Mouse (Mus musculus): ENCODE results near the gene Lrp11. TPM values are rescaled to one million over a fixed set of nuclear protein-coding genes. Genes with fewer than 3 reads are reported as not detected.

Gene Lrp11
- polyA plus RNA-seq, 1 experiment from 2014 or later, result 1.5 TPM

DNA sequence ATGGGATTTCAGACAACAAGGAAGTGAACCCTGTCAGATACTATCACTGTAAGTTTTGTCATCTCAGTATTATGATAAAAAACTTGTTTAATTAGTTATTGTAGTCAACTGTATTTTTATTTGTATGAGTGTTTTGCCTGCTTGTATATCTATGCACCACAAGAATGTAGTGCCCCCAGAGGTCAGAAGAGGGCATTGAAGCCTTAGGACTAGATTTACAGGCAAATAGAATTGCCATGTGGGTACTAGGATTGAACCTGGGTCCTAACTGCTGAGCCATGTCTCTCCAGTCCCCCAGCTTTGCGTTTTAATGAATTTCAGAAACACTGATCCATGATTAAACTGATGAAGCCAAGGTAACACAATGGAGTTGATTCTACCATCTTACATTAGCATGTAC is 84.1 kb downstream of the Lrp11 start:
- 60% methylated on average over 1 of the region's 1 CpGs for WGBS
- peaks cover 68% of the 10 kb centered on the region for H3K36me3 ChIP-seq
- H3K9ac ChIP-seq, result no peak overlapping the region
- no peak overlapping the region for H3K27ac ChIP-seq
- no peak overlapping the region for H3K4me3 ChIP-seq
- no peak for ATAC-seq (ENCODE audit: insufficient number of reproducible peaks, low FRiP score, low TSS enrichment, low read depth)
- H3K4me1 ChIP-seq, result no peaks in the 10 kb centered on the region
- H3K9me3 ChIP-seq, result no peaks in the 10 kb centered on the region
- no peaks in the 10 kb centered on the region for H3K27me3 ChIP-seq
- H3K4me2 ChIP-seq, result no peak overlapping the region

Other genes with a start within 250 kb of the Lrp11 start
- 2.1 and 2.6 TPM in 2 replicates for gene Ulbp1, start 116.2 kb upstream of the Lrp11 start, polyA plus RNA-seq (2015; fragmentation: Nextera tagmentation; extraction: Ambion mirVana)
- gene Nup43, start 77.7 kb downstream of the Lrp11 start, polyA plus RNA-seq (2015; fragmentation: Nextera tagmentation; extraction: Ambion mirVana), result 39.3 and 41.4 TPM in 2 replicates
- 126 and 133 TPM in 2 replicates for gene Pcmt1, start 91.3 kb downstream of the Lrp11 start, polyA plus RNA-seq (2015; fragmentation: Nextera tagmentation; extraction: Ambion mirVana)
- 6.4 and 8.2 TPM in 2 replicates for gene Lats1, start 91.4 kb downstream of the Lrp11 start, polyA plus RNA-seq (2015; fragmentation: Nextera tagmentation; extraction: Ambion mirVana)
- 54.1 and 58.2 TPM in 2 replicates for gene Katna1, start 136.2 kb downstream of the Lrp11 start, polyA plus RNA-seq (2015; fragmentation: Nextera tagmentation; extraction: Ambion mirVana)
- gene Ginm1, start 203.0 kb downstream of the Lrp11 start, polyA plus RNA-seq (2015; fragmentation: Nextera tagmentation; extraction: Ambion mirVana), result 92.0 and 99.6 TPM in 2 replicates
- gene Ppil4, start 203.1 kb downstream of the Lrp11 start, polyA plus RNA-seq (2015; fragmentation: Nextera tagmentation; extraction: Ambion mirVana), result 38.1 and 38.9 TPM in 2 replicates
- 0.12 and 0.37 TPM in 2 replicates for gene Zc3h12d, start 242.7 kb downstream of the Lrp11 start, polyA plus RNA-seq (2015; fragmentation: Nextera tagmentation; extraction: Ambion mirVana)